Mouse (Mus musculus): ENCODE measurements around the gene Efcab9. TPM values are rescaled to one million over a fixed set of nuclear protein-coding genes. Genes with fewer than 3 reads are reported as not detected.

Gene Efcab9
- polyA plus RNA-seq, 1 experiment from 2014 or later, result 0.21 TPM

- H3K4me2 ChIP-seq (ENCODE audit: low read depth, low read length), result no peak overlapping the region
- H3K27me3 ChIP-seq (ENCODE audit: insufficient read depth, low read length), result no peaks in the 10 kb centered on the region
- no peaks in the 10 kb centered on the region for H3K4me1 ChIP-seq (ENCODE audit: insufficient read depth)
- TF ChIP-seq EP300 (IDR thresholded peaks at IDR 0.05; ENCODE audit: low read depth) (no peak), CTCF (IDR thresholded peaks at IDR 0.05; ENCODE audit: low read depth) (peak; percentile 33)
- no peak for DNase-seq
- H3K36me3 ChIP-seq (replicated peaks; ENCODE audit: insufficient read depth, low read length), result no peaks in the 10 kb centered on the region
- no peak overlapping the region for H3K27ac ChIP-seq (ENCODE audit: low read depth)
- no peaks in the 10 kb centered on the region for H3K9me3 ChIP-seq (ENCODE audit: low read length)
- H3K4me3 ChIP-seq (ENCODE audit: low read depth, low read length), result no peak overlapping the region
- WGBS (ENCODE audit: insufficient replicate concordance), result 83% methylated on average over 4 of the region's 4 CpGs
- ATAC-seq, result no peak
- no peak overlapping the region for H3K9ac ChIP-seq (replicated peaks)
Measured at GRCm38 (mm10) chr11:32499931-32500330, 31.9 kb downstream of the Efcab9 start.

- Histone ChIP-seq H3K36me3 (replicated peaks; ENCODE audit: insufficient read depth, low read length) (no peaks in the 10 kb centered on the region), H3K4me3 (ENCODE audit: low read depth, low read length) (no peak overlapping the region), H3K27ac (ENCODE audit: low read depth) (no peak overlapping the region), H3K9ac (replicated peaks) (no peak overlapping the region), H3K9me3 (ENCODE audit: low read length) (no peaks in the 10 kb centered on the region), H3K4me2 (ENCODE audit: low read depth, low read length) (no peak overlapping the region), H3K27me3 (ENCODE audit: insufficient read depth, low read length) (no peaks in the 10 kb centered on the region), H3K4me1 (ENCODE audit: insufficient read depth) (no peaks in the 10 kb centered on the region)
- no peak for TF ChIP-seq CTCF (IDR thresholded peaks at IDR 0.05; ENCODE audit: low read depth)
- WGBS (ENCODE audit: insufficient replicate concordance), result 83% methylated on average over 7 of the region's 7 CpGs
- DNase-seq (no peak), ATAC-seq (no peak)
Measured at GRCm38 (mm10) chr11:32498757-32499535, 32.9 kb downstream of the Efcab9 start.

- Histone ChIP-seq H3K27me3 (ENCODE audit: insufficient read depth, low read length) (no peaks in the 10 kb centered on the region), H3K36me3 (replicated peaks; ENCODE audit: insufficient read depth, low read length) (no peaks in the 10 kb centered on the region), H3K4me2 (ENCODE audit: low read depth, low read length) (no peak overlapping the region), H3K9ac (replicated peaks) (no peak overlapping the region), H3K9me3 (ENCODE audit: low read length) (no peaks in the 10 kb centered on the region), H3K4me1 (ENCODE audit: insufficient read depth) (peaks cover 3% of the 10 kb centered on the region; the same call in 1 of the 2 replicates), H3K4me3 (ENCODE audit: low read depth, low read length) (no peak overlapping the region), H3K27ac (ENCODE audit: low read depth) (no peak overlapping the region)
- WGBS (ENCODE audit: insufficient replicate concordance), result 73% methylated on average over 2 of the region's 2 CpGs
- ATAC-seq (no peak), DNase-seq (no peak)
- TF ChIP-seq EP300 (IDR thresholded peaks at IDR 0.05; ENCODE audit: low read depth), result no peak
- TF ChIP-seq CTCF (IDR thresholded peaks at IDR 0.05; ENCODE audit: low read depth), result no peak
Measured at GRCm38 (mm10) chr11:32495283-32495682, 36.6 kb downstream of the Efcab9 start.

- ATAC-seq (no peak), DNase-seq (no peak)
- H3K4me2 ChIP-seq (ENCODE audit: low read depth, low read length), result no peak overlapping the region
- H3K4me1 ChIP-seq (ENCODE audit: insufficient read depth), result peaks cover 14% of the 10 kb centered on the region; the same call in 1 of the 2 replicates
- H3K4me3 ChIP-seq (ENCODE audit: low read depth, low read length), result no peak overlapping the region
- no peaks in the 10 kb centered on the region for H3K9me3 ChIP-seq (ENCODE audit: low read length)
- H3K27ac ChIP-seq (ENCODE audit: low read depth), result no peak overlapping the region
- H3K36me3 ChIP-seq (replicated peaks; ENCODE audit: insufficient read depth, low read length), result no peaks in the 10 kb centered on the region
- TF ChIP-seq EP300 (IDR thresholded peaks at IDR 0.05; ENCODE audit: low read depth) (no peak), CTCF (IDR thresholded peaks at IDR 0.05; ENCODE audit: low read depth) (no peak)
- no peak overlapping the region for H3K9ac ChIP-seq (replicated peaks)
- no peaks in the 10 kb centered on the region for H3K27me3 ChIP-seq (ENCODE audit: insufficient read depth, low read length)
Measured at GRCm38 (mm10) chr11:32493312-32493711, 38.6 kb downstream of the Efcab9 start.

GRCm38 (mm10) chr11:32491079-32491478, 40.8 kb downstream of the Efcab9 start:
- Histone ChIP-seq H3K9me3 (ENCODE audit: low read length) (no peaks in the 10 kb centered on the region), H3K27me3 (ENCODE audit: insufficient read depth, low read length) (no peaks in the 10 kb centered on the region), H3K4me2 (ENCODE audit: low read depth, low read length) (no peak overlapping the region), H3K4me1 (ENCODE audit: insufficient read depth) (peaks cover 14% of the 10 kb centered on the region; the same call in 1 of the 2 replicates), H3K27ac (ENCODE audit: low read depth) (no peak overlapping the region), H3K9ac (replicated peaks) (no peak overlapping the region), H3K36me3 (replicated peaks; ENCODE audit: insufficient read depth, low read length) (no peaks in the 10 kb centered on the region), H3K4me3 (ENCODE audit: low read depth, low read length) (no peak overlapping the region)
- WGBS (ENCODE audit: insufficient replicate concordance), result 88% methylated on average over 2 of the region's 2 CpGs
- no peak for ATAC-seq
- TF ChIP-seq CTCF (IDR thresholded peaks at IDR 0.05; ENCODE audit: low read depth) (no peak), EP300 (IDR thresholded peaks at IDR 0.05; ENCODE audit: low read depth) (no peak)
- DNase-seq, result no peak

- H3K27ac ChIP-seq (ENCODE audit: low read depth), result no peak overlapping the region
- DNase-seq, result no peak
- no peaks in the 10 kb centered on the region for H3K36me3 ChIP-seq (replicated peaks; ENCODE audit: insufficient read depth, low read length)
- no peak for ATAC-seq
- H3K4me1 ChIP-seq (ENCODE audit: insufficient read depth), result peaks cover 14% of the 10 kb centered on the region; the same call in 1 of the 2 replicates
- no peaks in the 10 kb centered on the region for H3K27me3 ChIP-seq (ENCODE audit: insufficient read depth, low read length)
- WGBS (ENCODE audit: insufficient replicate concordance), result 56% methylated on average over 5 of the region's 5 CpGs
- TF ChIP-seq EP300 (IDR thresholded peaks at IDR 0.05; ENCODE audit: low read depth), result no peak
- no peak for TF ChIP-seq CTCF (IDR thresholded peaks at IDR 0.05; ENCODE audit: low read depth)
- H3K9me3 ChIP-seq (ENCODE audit: low read length), result no peaks in the 10 kb centered on the region
- no peak overlapping the region for H3K9ac ChIP-seq (replicated peaks)
- H3K4me2 ChIP-seq (ENCODE audit: low read depth, low read length), result no peak overlapping the region
- no peak overlapping the region for H3K4me3 ChIP-seq (ENCODE audit: low read depth, low read length)
Measured at GRCm38 (mm10) chr11:32488808-32489670, 42.8 kb downstream of the Efcab9 start.
